In the genomic region with DNA sequence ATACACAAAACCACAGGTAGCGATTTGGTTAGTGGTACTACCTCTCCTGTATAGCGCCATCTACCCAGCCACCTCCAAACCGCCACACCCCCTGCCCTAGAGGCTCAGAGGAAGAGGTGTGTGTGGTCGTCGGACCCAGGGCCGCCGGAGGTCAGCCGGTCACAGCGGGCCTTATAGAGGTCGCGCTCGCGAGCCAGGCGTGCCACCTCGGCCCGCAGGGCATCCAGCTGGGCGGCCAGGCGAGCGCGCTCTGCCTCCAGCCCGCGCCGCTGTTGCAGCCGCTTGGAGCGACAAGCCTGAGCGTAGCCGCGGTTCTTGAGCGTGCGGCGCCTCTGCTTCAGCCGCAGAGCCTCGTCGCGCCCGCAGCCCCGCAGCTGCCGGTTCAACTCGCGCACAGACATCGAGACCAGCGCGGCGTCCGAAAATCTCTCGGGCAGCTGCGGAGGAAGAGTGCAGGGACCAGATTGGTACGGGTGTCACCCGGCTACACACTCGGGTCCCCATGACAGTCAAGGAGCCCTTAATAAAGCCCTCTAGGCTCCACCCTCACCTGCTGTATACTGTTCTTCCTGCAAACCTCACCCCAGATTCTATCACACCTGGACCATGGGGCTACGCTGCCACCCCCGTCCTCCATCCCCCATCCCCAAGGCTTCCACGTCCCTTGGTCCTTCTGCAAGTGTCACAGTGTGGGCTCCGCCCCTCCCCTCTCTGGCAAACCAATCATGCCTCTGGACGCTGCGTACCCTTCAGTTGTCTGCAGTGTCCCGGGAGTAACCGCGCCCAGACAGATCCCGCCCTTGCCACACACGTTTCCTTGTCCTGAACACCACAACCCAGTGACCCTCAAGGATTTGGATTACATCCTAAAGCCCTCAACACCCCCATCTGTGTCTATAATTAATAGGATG, we compare ENCODE assay signal across 9 mouse cellular contexts. TPM values are rescaled to one million over a fixed set of nuclear protein-coding genes. Genes with fewer than 3 reads are reported as not detected.
DNase-seq lines count a peak whose midpoint lies in the region; ATAC-seq and TF ChIP-seq lines count a peak whose summit lies in the region.
"Had no signal": no experiment of that assay in that cellular context is flagged by ENCODE, and none has a peak within 500 bp of the region (broad histone marks: within the 10 kb centered on the region; RNA-seq: fewer than 3 reads in every experiment).

No protein-coding gene starts in this region.

- H3K36me3 ChIP-seq in forebrain, embryonic 12.5 days (replicated peaks) = no peaks in the 10 kb centered on the region
- no peaks in the 10 kb centered on the region for H3K36me3 ChIP-seq in kidney, embryonic 16.5 days (ENCODE audit: insufficient read depth, low read length)
- H3K36me3 ChIP-seq in stomach, embryonic 15.5 days = no peaks in the 10 kb centered on the region

- peak overlapping the region; percentile 96 for H3K4me2 ChIP-seq in forebrain, embryonic 12.5 days
- H3K4me2 ChIP-seq in kidney, embryonic 16.5 days (replicated peaks; ENCODE audit: low read depth, low read length) = peak overlapping the region; percentile 94
- H3K4me2 ChIP-seq in stomach, embryonic 15.5 days = peak overlapping the region; percentile 94

- peak; percentile 13; the same call in 1 of the 2 replicates for TF ChIP-seq POLR2A in brain, embryonic 14.5 days (IDR thresholded peaks at IDR 0.05; ENCODE audit: borderline replicate concordance, extremely low read depth, insufficient read depth, insufficient read length, poor library complexity, severe bottlenecking)

- intact Hi-C loops in left cerebral cortex, adult 2 months (cut with DNase I) = loop anchor here (2.0 kb wide), 1 partner anchor 14 kb away; no protein-coding TSS in a partner anchor

- H3K4me1 ChIP-seq in forebrain, embryonic 12.5 days = peaks cover 23% of the 10 kb centered on the region
- H3K4me1 ChIP-seq in kidney, embryonic 16.5 days (ENCODE audit: insufficient read depth, low read length) = peaks cover 9% of the 10 kb centered on the region; the same call in 1 of the 2 replicates
- 0 out of 2 replicates have a peak, but pooled peaks cover 9% of the 10 kb centered on the region for H3K4me1 ChIP-seq in stomach, embryonic 15.5 days

- H3K9ac ChIP-seq in forebrain, embryonic 12.5 days = peak overlapping the region; percentile 48
- peak overlapping the region; percentile 51 for H3K9ac ChIP-seq in kidney, embryonic 16.5 days (replicated peaks; ENCODE audit: low read length)
- H3K9ac ChIP-seq in stomach, embryonic 15.5 days = no peak overlapping the region

- under 1% methylated on average over 61 of the region's 61 CpGs for WGBS in forebrain, embryonic 12.5 days
- under 1% methylated on average over 61 of the region's 61 CpGs for WGBS in kidney, embryonic 16.5 days
- WGBS in stomach, embryonic 15.5 days = 1% methylated on average over 61 of the region's 61 CpGs

- peak in 1 of 2 experiments; percentile 58 for DNase-seq in left cerebral cortex, adult 2 months (ENCODE audit: extremely low spot score in 1 of 2, low spot score in 2 of 2)
- no peak for DNase-seq in left cerebral cortex, adult 11 months (ENCODE audit: low spot score)
- DNase-seq in brain, embryonic 14.5 days (ENCODE audit: low read depth) = peak; percentile 74
- DNase-seq in thymus, postnatal 0 days (ENCODE audit: low spot score) = no peak

- peak; percentile 59 for ATAC-seq in forebrain, embryonic 12.5 days (ENCODE audit: low FRiP score)
- ATAC-seq in kidney, embryonic 16.5 days (ENCODE audit: low FRiP score, low TSS enrichment) = peak; percentile 39
- ATAC-seq in megakaryocyte progenitor cell, adult 5-6 weeks (replicated peaks; ENCODE audit: poor library complexity) = peak; percentile 52
- ATAC-seq in stomach, embryonic 15.5 days (ENCODE audit: insufficient read depth, low FRiP score, low read depth) = no peak

- peak overlapping the region; percentile 78 for H3K27ac ChIP-seq in left cerebral cortex, adult 2 months
- no peak overlapping the region for H3K27ac ChIP-seq in forebrain, embryonic 12.5 days
- H3K27ac ChIP-seq in kidney, embryonic 16.5 days (ENCODE audit: low read length) = no peak overlapping the region
- no peak overlapping the region for H3K27ac ChIP-seq in stomach, embryonic 15.5 days

- H3K9me3 ChIP-seq in forebrain, embryonic 12.5 days = no peaks in the 10 kb centered on the region
- H3K9me3 ChIP-seq in kidney, embryonic 16.5 days (ENCODE audit: low read length) = no peaks in the 10 kb centered on the region
- no peaks in the 10 kb centered on the region for H3K9me3 ChIP-seq in stomach, embryonic 15.5 days

- TF ChIP-seq CTCF in left cerebral cortex, adult 2 months (IDR thresholded peaks at IDR 0.05) = no peak; the same call in none of the 2 replicates
- peak; percentile 29; the same call in 1 of the 2 replicates for TF ChIP-seq CTCF in brain, embryonic 14.5 days (IDR thresholded peaks at IDR 0.05; ENCODE audit: borderline replicate concordance, extremely low read depth, insufficient read depth, insufficient read length)

- H3K4me3 ChIP-seq in left cerebral cortex, adult 2 months = peak overlapping the region; percentile 55
- H3K4me3 ChIP-seq in forebrain, embryonic 12.5 days (replicated peaks) = peak overlapping the region; percentile 47
- H3K4me3 ChIP-seq in kidney, embryonic 16.5 days (ENCODE audit: low read length) = peak overlapping the region; percentile 52
- peak overlapping the region; percentile 48 for H3K4me3 ChIP-seq in stomach, embryonic 15.5 days (replicated peaks)
- H3K4me3 ChIP-seq: myocyte had no signal

- H3K27me3 ChIP-seq in forebrain, embryonic 12.5 days = peaks cover 45% of the 10 kb centered on the region
- H3K27me3 ChIP-seq in kidney, embryonic 16.5 days (ENCODE audit: insufficient read depth, low read length) = peaks cover 44% of the 10 kb centered on the region
- H3K27me3 ChIP-seq in stomach, embryonic 15.5 days (replicated peaks) = peaks cover 45% of the 10 kb centered on the region

RNA-seq across cellular contexts. Expression of a gene that starts 4.1 kb away (rescaled TPM):
- total RNA-seq in left cerebral cortex, adult 2 months (2021) = under 1 TPM; 0.29 to 0.84 TPM
- 0.56 and 0.69 TPM in 2 replicates for polyA plus RNA-seq in brain, embryonic 14.5 days (2012; rRNA removed)
- not detected in 2 replicates for polyA plus RNA-seq in forebrain, embryonic 12.5 days (2016; fragmentation: Nextera tagmentation; extraction: Ambion mirVana)
- not detected in 2 replicates for polyA plus RNA-seq in kidney, embryonic 16.5 days (2015; fragmentation: Nextera tagmentation; extraction: Ambion mirVana)
- total RNA-seq in megakaryocyte progenitor cell, adult 5-6 weeks (2015) = not detected in 2 replicates
- not detected in 2 replicates for total RNA-seq in megakaryocyte progenitor cell, adult 5-6 weeks (2017)
- polyA plus RNA-seq in stomach, embryonic 15.5 days (2015; fragmentation: Nextera tagmentation; extraction: Ambion mirVana) = not detected in 2 replicates
- 0.07 and 0.08 TPM in 2 replicates for polyA plus RNA-seq in thymus, postnatal 0 days (2015; fragmentation: Nextera tagmentation; extraction: Ambion mirVana)
- polyA plus RNA-seq: myocyte had no signal

RNA-seq across cellular contexts. Expression of a gene that starts 10.5 kb away (rescaled TPM):
- total RNA-seq in left cerebral cortex, adult 2 months (2021) = 100 to 1,000 TPM; 209 to 225 TPM
- 6.7 and 9.5 TPM in 2 replicates for polyA plus RNA-seq in brain, embryonic 14.5 days (2012; rRNA removed)
- polyA plus RNA-seq in forebrain, embryonic 12.5 days (2016; fragmentation: Nextera tagmentation; extraction: Ambion mirVana) = 0.55 and 0.90 TPM in 2 replicates
- 0.21 and 0.46 TPM in 2 replicates for polyA plus RNA-seq in kidney, embryonic 16.5 days (2015; fragmentation: Nextera tagmentation; extraction: Ambion mirVana)
- total RNA-seq in megakaryocyte progenitor cell, adult 5-6 weeks (2015) = not detected in 2 replicates
- total RNA-seq in megakaryocyte progenitor cell, adult 5-6 weeks (2017) = not detected in 2 replicates
- polyA plus RNA-seq in stomach, embryonic 15.5 days (2015; fragmentation: Nextera tagmentation; extraction: Ambion mirVana) = 0.23 and 0.42 TPM in 2 replicates
- polyA plus RNA-seq in thymus, postnatal 0 days (2015; fragmentation: Nextera tagmentation; extraction: Ambion mirVana) = 0.31 and 0.39 TPM in 2 replicates
- polyA plus RNA-seq: myocyte had no signal

RNA-seq across cellular contexts. Expression of a gene that starts 19.4 kb away (rescaled TPM):
- 10 to 100 TPM; 31.1 to 36.0 TPM for total RNA-seq in left cerebral cortex, adult 2 months (2021)
- polyA plus RNA-seq in brain, embryonic 14.5 days (2012; rRNA removed) = 21.5 and 23.2 TPM in 2 replicates
- 19.0 and 19.8 TPM in 2 replicates for polyA plus RNA-seq in forebrain, embryonic 12.5 days (2016; fragmentation: Nextera tagmentation; extraction: Ambion mirVana)
- polyA plus RNA-seq in kidney, embryonic 16.5 days (2015; fragmentation: Nextera tagmentation; extraction: Ambion mirVana) = 64.2 and 66.0 TPM in 2 replicates
- total RNA-seq in megakaryocyte progenitor cell, adult 5-6 weeks (2015) = 17.6 and 18.9 TPM in 2 replicates
- total RNA-seq in megakaryocyte progenitor cell, adult 5-6 weeks (2017) = 32.5 and 44.3 TPM in 2 replicates
- 48.5 and 52.8 TPM in 2 replicates for polyA plus RNA-seq in stomach, embryonic 15.5 days (2015; fragmentation: Nextera tagmentation; extraction: Ambion mirVana)
- 4.7 and 5.6 TPM in 2 replicates for polyA plus RNA-seq in thymus, postnatal 0 days (2015; fragmentation: Nextera tagmentation; extraction: Ambion mirVana)

RNA-seq across cellular contexts. Expression of a gene that starts 30.3 kb away (rescaled TPM):
- 10 to 100 TPM; 48.6 to 55.8 TPM for total RNA-seq in left cerebral cortex, adult 2 months (2021)
- polyA plus RNA-seq in brain, embryonic 14.5 days (2012; rRNA removed) = 178 and 292 TPM in 2 replicates
- 17.8 and 18.6 TPM in 2 replicates for polyA plus RNA-seq in forebrain, embryonic 12.5 days (2016; fragmentation: Nextera tagmentation; extraction: Ambion mirVana)
- 2.5 and 3.0 TPM in 2 replicates for polyA plus RNA-seq in kidney, embryonic 16.5 days (2015; fragmentation: Nextera tagmentation; extraction: Ambion mirVana)
- 0.05 and 0.15 TPM in 2 replicates for total RNA-seq in megakaryocyte progenitor cell, adult 5-6 weeks (2015)
- total RNA-seq in megakaryocyte progenitor cell, adult 5-6 weeks (2017) = not detected in 2 replicates
- 2.1 and 2.2 TPM in 2 replicates for polyA plus RNA-seq in stomach, embryonic 15.5 days (2015; fragmentation: Nextera tagmentation; extraction: Ambion mirVana)
- 1.1 and 1.3 TPM in 2 replicates for polyA plus RNA-seq in thymus, postnatal 0 days (2015; fragmentation: Nextera tagmentation; extraction: Ambion mirVana)

RNA-seq across cellular contexts. Expression of a gene that starts 39.1 kb away (rescaled TPM):
- total RNA-seq in left cerebral cortex, adult 2 months (2021) = 10 to 100 TPM; 76.8 to 80.8 TPM
- 111 and 112 TPM in 2 replicates for polyA plus RNA-seq in brain, embryonic 14.5 days (2012; rRNA removed)
- polyA plus RNA-seq in forebrain, embryonic 12.5 days (2016; fragmentation: Nextera tagmentation; extraction: Ambion mirVana) = 103 and 105 TPM in 2 replicates
- polyA plus RNA-seq in kidney, embryonic 16.5 days (2015; fragmentation: Nextera tagmentation; extraction: Ambion mirVana) = 117 TPM in 2 replicates
- total RNA-seq in megakaryocyte progenitor cell, adult 5-6 weeks (2015) = 32.6 and 45.9 TPM in 2 replicates
- 61.1 and 69.1 TPM in 2 replicates for total RNA-seq in megakaryocyte progenitor cell, adult 5-6 weeks (2017)
- polyA plus RNA-seq in stomach, embryonic 15.5 days (2015; fragmentation: Nextera tagmentation; extraction: Ambion mirVana) = 63.6 and 75.7 TPM in 2 replicates
- polyA plus RNA-seq in thymus, postnatal 0 days (2015; fragmentation: Nextera tagmentation; extraction: Ambion mirVana) = 50.3 and 55.9 TPM in 2 replicates
